12 mouse cellular contexts compared by ENCODE assay signal in genomic region chr16:23890636-23891035, GRCm38 (mm10). TPM values are rescaled to one million over a fixed set of nuclear protein-coding genes. Genes with fewer than 3 reads are reported as not detected.
DNase-seq lines count a peak whose midpoint lies in the region; ATAC-seq lines count a peak whose summit lies in the region.
"Had no signal": no experiment of that assay in that cellular context is flagged by ENCODE, and none has a peak within 500 bp of the region (broad histone marks: within the 10 kb centered on the region; RNA-seq: fewer than 3 reads in every experiment).

Sst (minus strand) TSS chr16:23890958.

- ATAC-seq in kidney, embryonic 15.5 days (replicated peaks; ENCODE audit: low FRiP score): no peak
- no peak for ATAC-seq in forebrain, embryonic 13.5 days
- ATAC-seq: CD4-positive, CD25-positive, alpha-beta regulatory T cell, adult 4 months had no signal

- H3K27ac ChIP-seq in kidney, embryonic 15.5 days: no peak within 1 kb of the TSS
- no peak within 1 kb of the TSS for H3K27ac ChIP-seq in forebrain, embryonic 13.5 days

- no peaks in the 10 kb centered on the region for H3K9me3 ChIP-seq in kidney, embryonic 15.5 days (replicated peaks)
- no peaks in the 10 kb centered on the region for H3K9me3 ChIP-seq in forebrain, embryonic 13.5 days (replicated peaks)

- peaks cover 32% of the 10 kb centered on the region for H3K27me3 ChIP-seq in kidney, embryonic 15.5 days
- peaks cover 40% of the 10 kb centered on the region for H3K27me3 ChIP-seq in forebrain, embryonic 13.5 days

- H3K4me2 ChIP-seq in kidney, embryonic 15.5 days: peak within 1 kb of the TSS; percentile 32; the same call in 1 of the 2 replicates
- peak within 1 kb of the TSS; percentile 37 for H3K4me2 ChIP-seq in forebrain, embryonic 13.5 days

- H3K9ac ChIP-seq in kidney, embryonic 15.5 days: no peak within 1 kb of the TSS
- peak within 1 kb of the TSS; percentile 13; the same call in 1 of the 2 replicates for H3K9ac ChIP-seq in forebrain, embryonic 13.5 days

- WGBS in kidney, embryonic 15.5 days: 5% methylated on average over 26 of the region's 26 CpGs
- 3% methylated on average over 26 of the region's 26 CpGs for WGBS in forebrain, embryonic 13.5 days

- no peak for DNase-seq in kidney, postnatal 10 days
- DNase-seq in layer of hippocampus, postnatal 14 days (ENCODE audit: low spot score in 2 of 2): no peak
- peak; percentile 16 for DNase-seq in neural tube, embryonic 10.5 days (ENCODE audit: extremely low spot score, low spot score)
- no peak for DNase-seq in testis, postnatal 10 days (ENCODE audit: low spot score)
- DNase-seq in adrenal gland, postnatal 25 days: no peak
- DNase-seq in thymus, postnatal 14 days: no peak
- DNase-seq: adrenal gland, adult 8-10 months had no signal

- H3K4me1 ChIP-seq in kidney, embryonic 15.5 days: peaks cover 8% of the 10 kb centered on the region
- no peaks in the 10 kb centered on the region; the same call in 1 of the 2 replicates for H3K4me1 ChIP-seq in forebrain, embryonic 13.5 days

- no peak within 1 kb of the TSS for H3K4me3 ChIP-seq in kidney, embryonic 15.5 days (replicated peaks)
- peak within 1 kb of the TSS; percentile 20 for H3K4me3 ChIP-seq in forebrain, embryonic 13.5 days

- H3K36me3 ChIP-seq in kidney, embryonic 15.5 days: no peaks in the 10 kb centered on the region
- no peaks in the 10 kb centered on the region for H3K36me3 ChIP-seq in forebrain, embryonic 13.5 days (ENCODE audit: poor library complexity, severe bottlenecking)

RNA-seq across cellular contexts. Expression of gene Sst, which starts in this region (rescaled TPM):
- 1.4 TPM in 1 of 2 replicates, not detected in the other for polyA plus RNA-seq in kidney, embryonic 15.5 days (2015; fragmentation: Nextera tagmentation; extraction: Ambion mirVana)
- polyA plus RNA-seq in forebrain, embryonic 13.5 days (2015; fragmentation: Nextera tagmentation; extraction: Ambion mirVana): 143 and 203 TPM in 2 replicates
- total RNA-seq in layer of hippocampus, postnatal 14 days (2021): 100 to 1,000 TPM; 330 to 395 TPM
- total RNA-seq in adrenal gland, postnatal 25 days (2021): not detected in 2 replicates
- total RNA-seq: liver, adult 2 months had no signal
- polyA plus RNA-seq: CD4-positive, CD25-positive, alpha-beta regulatory T cell, adult 4 months; heart, embryonic 14.5 days; liver, adult 2 months had no signal

Comparison
In these comparisons a context has a peak if more than half of its experiments do, and no peak if none do; other contexts are left out.
1. RNA of gene Sst (total RNA-seq): 330 to 395 TPM in layer of hippocampus, postnatal 14 days; not detected in adrenal gland, postnatal 25 days; every median in the first group is over 100 times any median in the second.
2. RNA of gene Sst (polyA plus RNA-seq): 143 to 203 TPM in forebrain, embryonic 13.5 days; 1.4 TPM in kidney, embryonic 15.5 days; every median in the first group is over 10 times any median in the second.